Mouse (Mus musculus): ENCODE measurements around the gene Gm13030. TPM values are rescaled to one million over a fixed set of nuclear protein-coding genes. Genes with fewer than 3 reads are reported as not detected.

Gene Gm13030
- polyA plus RNA-seq (2017; shearing (Covaris generic)): not detected

GRCm38 (mm10) chr4:138873864-138874263 lies at the start of gene Gm13030:
Gm13030 (minus strand) TSS chr4:138873964.

GRCm38 (mm10) chr4:138913797-138914196 lies 40.0 kb upstream of the Gm13030 start, which contains the start of gene Otud3:
Otud3 (minus strand) TSS chr4:138913945.

GRCm38 (mm10) chr4:138877731-138878130 lies 4.0 kb upstream of the Gm13030 start, which contains the start of gene Pla2g2e:
Pla2g2e (plus strand) TSS chr4:138877942.

GRCm38 (mm10) chr4:138863344-138863998 lies 10.3 kb downstream of the Gm13030 start, which contains the start of gene Pla2g5:
Pla2g5 (minus strand) TSS chr4:138863482.

Other genes starting within 250 kb of the Gm13030 start
- gene Vwa5b1, start 238.1 kb downstream of the Gm13030 start, polyA plus RNA-seq (2017; shearing (Covaris generic)): not detected
- gene Pla2g2c, start 149.2 kb downstream of the Gm13030 start, polyA plus RNA-seq (2017; shearing (Covaris generic)): not detected
- gene Ubxn10, start 136.8 kb downstream of the Gm13030 start, polyA plus RNA-seq (2017; shearing (Covaris generic)): not detected
- gene Pla2g2f, start 116.3 kb downstream of the Gm13030 start, polyA plus RNA-seq (2017; shearing (Covaris generic)): not detected
- gene Pla2g2d, start 98.2 kb downstream of the Gm13030 start, polyA plus RNA-seq (2017; shearing (Covaris generic)): 0.22 TPM
- not detected for gene Pla2g5, start 10.5 kb downstream of the Gm13030 start, polyA plus RNA-seq (2017; shearing (Covaris generic))
- gene Pla2g2e, start 4.0 kb upstream of the Gm13030 start, polyA plus RNA-seq (2017; shearing (Covaris generic)): not detected
- 7.3 TPM for gene Otud3, start 40.0 kb upstream of the Gm13030 start, polyA plus RNA-seq (2017; shearing (Covaris generic))
- not detected for gene Rnf186, start 93.1 kb upstream of the Gm13030 start, polyA plus RNA-seq (2017; shearing (Covaris generic))
- 31.1 TPM for gene Tmco4, start 98.9 kb upstream of the Gm13030 start, polyA plus RNA-seq (2017; shearing (Covaris generic))
- gene Htr6, start 201.6 kb upstream of the Gm13030 start, polyA plus RNA-seq (2017; shearing (Covaris generic)): not detected
- gene Nbl1, start 219.0 kb upstream of the Gm13030 start, polyA plus RNA-seq (2017; shearing (Covaris generic)): not detected

All from effector memory CD4-positive, alpha-beta T cell, adult 5 months (primary cell).